Mouse (Mus musculus) left cerebral cortex, postnatal 36 days (tissue): ENCODE measurements at regions not wholly inside any gene's neighbourhood (a gene's known extent, or its start where the extent isn't known, plus 50 kb on each side); places are given as distances from the start of the nearest gene placed in this dataset.

Source experiments
- DNase-seq, 2 experiments: peaks; one replicate each; pipeline ENCODE4 v3.0.0; 2021 to 2022; ENCODE audit warnings: low spot score in 2 of 2, mixed read lengths in 1 of 2
- intact Hi-C: fragments of 180-260 bp; cut with DNase I; formaldehyde crosslinking; loops from one replicate; pipeline ENCODE4 v1.15.1; 2025

DNA sequence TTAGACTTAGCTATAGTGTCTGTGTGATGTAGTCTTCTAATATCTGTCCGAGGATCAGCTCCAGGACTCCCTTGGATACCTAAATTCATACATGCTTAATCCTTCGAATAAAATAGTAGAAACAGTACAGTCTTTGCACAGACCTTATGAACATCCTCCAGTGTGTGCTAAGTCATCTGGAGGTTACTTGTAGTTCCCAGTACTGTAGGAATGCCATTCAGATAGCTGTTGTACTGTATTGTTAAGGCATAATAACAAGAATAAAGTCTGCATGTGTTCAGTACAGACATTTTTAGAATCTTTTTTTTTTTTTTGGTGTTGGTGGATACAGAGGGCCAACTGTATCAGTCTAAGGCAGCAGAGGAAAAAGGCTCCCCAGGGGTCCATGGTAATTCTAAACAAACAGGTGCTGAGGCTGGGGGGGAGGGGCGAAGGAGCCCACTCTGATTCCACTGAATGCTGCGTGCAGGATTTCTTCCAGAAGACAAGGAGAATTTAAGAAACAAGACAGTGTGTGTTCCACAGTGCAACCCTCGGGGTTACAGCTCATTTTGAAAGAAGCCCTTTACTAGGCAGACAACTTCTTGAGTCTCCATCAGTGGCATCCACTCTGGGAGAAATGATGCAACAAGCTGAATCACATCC is 67.7 kb upstream of the Kiz start:
- DNase-seq = no peak
- intact Hi-C loops = no loop called here

DNA sequence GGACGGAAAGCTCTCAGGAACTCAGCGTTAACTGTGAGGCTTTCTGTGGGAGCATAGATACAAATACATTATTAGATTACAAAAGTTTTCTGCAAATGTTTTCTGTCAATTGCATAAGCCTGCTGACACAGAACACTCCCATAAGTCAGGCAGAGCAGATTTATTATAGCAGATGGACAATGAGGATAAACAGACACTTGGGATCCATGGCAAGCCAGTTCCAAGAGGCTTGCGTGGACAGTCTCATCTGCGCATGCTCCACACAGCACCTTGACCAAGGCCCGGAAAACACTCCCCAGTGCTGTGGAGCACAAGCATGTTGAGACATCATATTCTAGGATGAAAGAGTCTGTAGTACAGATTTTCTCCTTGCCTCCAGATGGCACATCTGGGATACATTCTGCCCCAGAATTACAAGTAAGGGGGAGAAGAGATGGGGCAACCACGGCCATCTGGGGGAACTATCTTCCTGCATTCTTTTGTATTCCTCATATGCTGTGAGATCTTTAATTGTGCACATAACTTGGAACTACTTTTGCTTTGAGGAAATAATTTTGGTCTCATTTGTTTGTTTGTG is 62.7 kb upstream of the Kiz start:
- intact Hi-C loops = no loop called here
- DNase-seq = no peak

DNA sequence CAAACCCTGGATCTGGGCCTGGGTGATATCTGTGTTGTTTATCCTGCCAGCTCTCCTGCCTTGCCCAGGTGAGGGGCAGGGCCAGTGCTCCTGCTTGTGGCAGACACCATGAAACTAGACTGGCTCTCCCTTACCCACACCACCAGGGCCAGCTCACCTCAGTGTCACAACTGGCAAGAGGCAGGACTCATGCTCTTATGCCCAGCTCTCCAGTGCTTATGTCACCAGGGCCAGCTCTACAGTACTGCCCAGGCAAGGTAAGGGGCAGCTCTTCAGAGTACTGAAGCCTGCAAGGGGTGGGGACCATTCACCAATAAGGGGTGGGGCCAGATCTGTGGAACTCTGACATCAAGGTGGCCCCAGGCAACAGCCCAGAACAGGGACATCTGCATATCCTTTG is 52.7 kb upstream of the Kiz start:
- intact Hi-C loops = no loop called here

More for the DNA sequence above, 52.7 kb upstream of the Kiz start:
- no peak for DNase-seq
